Mouse (Mus musculus) heart, embryonic 10.5 days (tissue): Measurements from ENCODE around the gene Pdp2. TPM values are rescaled to one million over a fixed set of nuclear protein-coding genes. Genes with fewer than 3 reads are reported as not detected.
A peak's percentile ranks its signal among the peaks of the same experiment; 100 is the strongest.
"Not testable (repeated sequence)": the region's sequence is repeated elsewhere in the genome, so short reads cannot be mapped to it uniquely, and the experiment has no call there.

Experiments
- DNase-seq: peaks from one replicate; pipeline ENCODE4 v3.0.0-alpha.2; 2017; ENCODE audit warnings: low spot score
- H3K27ac ChIP-seq: fragments of 300-500 bp; sonication (generic); 2 replicates; pipeline ENCODE4 v1.5.1; 2016; ENCODE audit warnings: mild to moderate bottlenecking
- H3K27me3 ChIP-seq: fragments of 300-500 bp; sonication (generic); 2 replicates; pipeline ENCODE4 v1.6.1; 2016; ENCODE audit warnings: mild to moderate bottlenecking; ENCODE audit not compliant: poor library complexity, insufficient read depth, severe bottlenecking
- H3K36me3 ChIP-seq: fragments of 300-500 bp; sonication (generic); 2 replicates; pipeline ENCODE4 v1.6.1; 2016; ENCODE audit warnings: mild to moderate bottlenecking, moderate library complexity
- H3K4me1 ChIP-seq: fragments of 300-500 bp; sonication (generic); 2 replicates; pipeline ENCODE4 v1.6.1; 2016; ENCODE audit warnings: mild to moderate bottlenecking
- H3K4me3 ChIP-seq: fragments of 300-500 bp; sonication (generic); 2 replicates; pipeline ENCODE4 v1.5.1; 2016; ENCODE audit warnings: mild to moderate bottlenecking, moderate library complexity
- H3K9me3 ChIP-seq: fragments of 300-500 bp; sonication (generic); 2 replicates; pipeline ENCODE4 v1.6.1; 2016; ENCODE audit warnings: mild to moderate bottlenecking, moderate library complexity
- WGBS: fragments of 180-500 bp; shearing (Covaris S2); methylation state at CpG from one replicate; pipeline ENCODE4 v1.1.7; 2016; 5-methylcytosine and 5-hydroxymethylcytosine counted together
- polyA plus RNA-seq: library from polyadenylated mRNA; unstranded; fragments of >200 nt; fragmentation: Nextera tagmentation; extraction: Ambion mirVana; gene quantifications from 2 replicates; pipeline ENCODE4 v1.2.1, GENCODE M21; 2016

Pdp2 gene
- polyA plus RNA-seq, 1 experiment from 2014 or later: 10.9 TPM

GRCm38 (mm10) chr8:104577606-104578005 is 13.6 kb upstream of the Pdp2 start:
- not testable (repeated sequence) for H3K27ac ChIP-seq, H3K36me3 ChIP-seq, H3K4me1 ChIP-seq, H3K4me3 ChIP-seq, H3K9me3 ChIP-seq, H3K27me3 ChIP-seq, DNase-seq
- WGBS: 70% methylated on average over 17 of the region's 17 CpGs

- H3K4me3 ChIP-seq: no peak overlapping the region
- DNase-seq: no peak
- no peak overlapping the region for H3K27ac ChIP-seq
- no peaks in the 10 kb centered on the region for H3K4me1 ChIP-seq
- WGBS: 43% methylated on average over 1 of the region's 1 CpGs
- H3K36me3 ChIP-seq: no peaks in the 10 kb centered on the region
- H3K9me3 ChIP-seq: no peaks in the 10 kb centered on the region
- H3K27me3 ChIP-seq: no peaks in the 10 kb centered on the region
Observed at GRCm38 (mm10) chr8:104584522-104584921, 6.7 kb upstream of the Pdp2 start.

GRCm38 (mm10) chr8:104590284-104590683 is 967 bp upstream of the Pdp2 start:
- H3K9me3 ChIP-seq: no peaks in the 10 kb centered on the region
- 77% methylated on average over 3 of the region's 3 CpGs for whole genome bisulfite sequencing
- H3K4me1 ChIP-seq: peaks cover 14% of the 10 kb centered on the region
- no peak overlapping the region for H3K27ac ChIP-seq
- peaks cover 18% of the 10 kb centered on the region for H3K36me3 ChIP-seq
- DNase-seq: no peak
- H3K27me3 ChIP-seq: no peaks in the 10 kb centered on the region
- no peak overlapping the region for H3K4me3 ChIP-seq

- Histone ChIP-seq H3K9me3 (no peaks in the 10 kb centered on the region), H3K4me1 (peaks cover 14% of the 10 kb centered on the region), H3K27ac (peak overlapping the region; percentile 81), H3K36me3 (peaks cover 30% of the 10 kb centered on the region), H3K27me3 (no peaks in the 10 kb centered on the region), H3K4me3 (peak overlapping the region; percentile 75)
- 7% methylated on average over 9 of the region's 9 CpGs for WGBS
- no peak for DNase-seq
Observed at GRCm38 (mm10) chr8:104591856-104592255, 605 bp downstream of the Pdp2 start.

GRCm38 (mm10) chr8:104592566-104592965 is 1.3 kb downstream of the Pdp2 start:
- peaks cover 14% of the 10 kb centered on the region for H3K4me1 ChIP-seq
- peaks cover 30% of the 10 kb centered on the region for H3K36me3 ChIP-seq
- DNase-seq: no peak
- no peak overlapping the region for H3K27ac ChIP-seq
- no peaks in the 10 kb centered on the region for H3K27me3 ChIP-seq
- no peaks in the 10 kb centered on the region for H3K9me3 ChIP-seq
- 74% methylated on average over 6 of the region's 6 CpGs for WGBS
- H3K4me3 ChIP-seq: peak overlapping the region; percentile 75

GRCm38 (mm10) chr8:104593536-104594325 is 2.5 kb downstream of the Pdp2 start:
- H3K27me3 ChIP-seq: no peaks in the 10 kb centered on the region
- peaks cover 14% of the 10 kb centered on the region for H3K4me1 ChIP-seq
- WGBS: 93% methylated on average over 31 of the region's 31 CpGs
- H3K36me3 ChIP-seq: peaks cover 30% of the 10 kb centered on the region
- no peaks in the 10 kb centered on the region for H3K9me3 ChIP-seq
- H3K4me3 ChIP-seq: no peak overlapping the region
- H3K27ac ChIP-seq: no peak overlapping the region
- no peak for DNase-seq

- Histone ChIP-seq H3K4me1 (peaks cover 14% of the 10 kb centered on the region), H3K27me3 (no peaks in the 10 kb centered on the region), H3K27ac (no peak overlapping the region), H3K4me3 (no peak overlapping the region), H3K36me3 (peaks cover 30% of the 10 kb centered on the region), H3K9me3 (no peaks in the 10 kb centered on the region)
- DNase-seq: no peak
- 92% methylated on average over 19 of the region's 19 CpGs for WGBS
Observed at GRCm38 (mm10) chr8:104594611-104595362, 3.5 kb downstream of the Pdp2 start.

GRCm38 (mm10) chr8:104595773-104596536 is 4.7 kb downstream of the Pdp2 start:
- Histone ChIP-seq H3K4me1 (peaks cover 11% of the 10 kb centered on the region), H3K36me3 (peaks cover 30% of the 10 kb centered on the region), H3K27ac (no peak overlapping the region), H3K4me3 (no peak overlapping the region), H3K27me3 (no peaks in the 10 kb centered on the region), H3K9me3 (no peaks in the 10 kb centered on the region)
- WGBS: 86% methylated on average over 21 of the region's 21 CpGs
- DNase-seq: no peak

GRCm38 (mm10) chr8:104597656-104598055 is 6.4 kb downstream of the Pdp2 start:
- WGBS: 82% methylated on average over 6 of the region's 6 CpGs
- H3K36me3 ChIP-seq: peaks cover 30% of the 10 kb centered on the region
- H3K4me1 ChIP-seq: peaks cover 13% of the 10 kb centered on the region
- H3K4me3 ChIP-seq: no peak overlapping the region
- no peak overlapping the region for H3K27ac ChIP-seq
- no peaks in the 10 kb centered on the region for H3K27me3 ChIP-seq
- no peaks in the 10 kb centered on the region for H3K9me3 ChIP-seq
- no peak for DNase-seq

- no peak for DNase-seq
- WGBS: 68% methylated on average over 6 of the region's 6 CpGs
- H3K36me3 ChIP-seq: peaks cover 28% of the 10 kb centered on the region
Observed at GRCm38 (mm10) chr8:104598496-104598895, 7.2 kb downstream of the Pdp2 start.

GRCm38 (mm10) chr8:104601386-104601785 is 10.1 kb downstream of the Pdp2 start:
- Histone ChIP-seq H3K36me3 (peaks cover 4% of the 10 kb centered on the region; the same call in 1 of the 2 replicates), H3K27me3 (no peaks in the 10 kb centered on the region), H3K4me1 (peaks cover 41% of the 10 kb centered on the region), H3K9me3 (no peaks in the 10 kb centered on the region), H3K27ac (peak overlapping the region; percentile 92), H3K4me3 (peak overlapping the region; percentile 50)
- 27% methylated on average over 7 of the region's 7 CpGs for WGBS
- no peak for DNase-seq

More at GRCm38 (mm10) chr8:104598496-104598895, 7.2 kb downstream of the Pdp2 start:
- Histone ChIP-seq H3K4me3 (no peak overlapping the region), H3K9me3 (no peaks in the 10 kb centered on the region), H3K27ac (no peak overlapping the region), H3K27me3 (no peaks in the 10 kb centered on the region), H3K4me1 (peaks cover 21% of the 10 kb centered on the region)

GRCm38 (mm10) chr8:104601941-104602371 is 10.7 kb downstream of the Pdp2 start:
- H3K4me1 ChIP-seq: peaks cover 47% of the 10 kb centered on the region
- peak overlapping the region; percentile 50 for H3K4me3 ChIP-seq
- no peaks in the 10 kb centered on the region for H3K36me3 ChIP-seq
- H3K27ac ChIP-seq: peak overlapping the region; percentile 92
- no peak for DNase-seq
- under 1% methylated on average over 12 of the region's 12 CpGs for WGBS
- no peaks in the 10 kb centered on the region for H3K27me3 ChIP-seq
- no peaks in the 10 kb centered on the region for H3K9me3 ChIP-seq
